Mouse (Mus musculus) stomach, postnatal 0 days (tissue): ENCODE results near the gene Tmem138. TPM values are rescaled to one million over a fixed set of nuclear protein-coding genes. Genes with fewer than 3 reads are reported as not detected.
A peak's percentile ranks its signal among the peaks of the same experiment; 100 is the strongest.

Source experiments
- ATAC-seq: fragments of 200-750 bp; cut with Nextera tagmentation; 2 replicates; pipeline ENCODE4 v1.8.0; 2017; ENCODE audit not compliant: low FRiP score, low TSS enrichment
- DNase-seq: peaks from one replicate; pipeline ENCODE4 v3.0.0-alpha.2; 2016; ENCODE audit warnings: low spot score
- H3K27ac ChIP-seq: fragments of 300-500 bp; sonication (generic); replicated peaks from 2 replicates; pipeline ENCODE4 v1.5.1; 2014; ENCODE audit warnings: mild to moderate bottlenecking, control low read depth
- H3K27me3 ChIP-seq: fragments of 300-500 bp; sonication (generic); 2 replicates; pipeline ENCODE4 v1.6.1; 2014; ENCODE audit warnings: low read length; ENCODE audit not compliant: control insufficient read depth, insufficient read depth
- H3K36me3 ChIP-seq: fragments of 300-500 bp; sonication (generic); 2 replicates; pipeline ENCODE4 v1.6.1; 2014; ENCODE audit warnings: low read length, mixed read lengths; ENCODE audit not compliant: control insufficient read depth, insufficient read depth
- H3K4me1 ChIP-seq: fragments of 300-500 bp; sonication (generic); replicated peaks from 2 replicates; pipeline ENCODE4 v1.6.1; 2014; ENCODE audit warnings: antibody characterized with exemption; ENCODE audit not compliant: control insufficient read depth, insufficient read depth
- H3K4me2 ChIP-seq: fragments of 300-500 bp; sonication (generic); replicated peaks from 2 replicates; pipeline ENCODE4 v1.6.1; 2014; ENCODE audit warnings: low read depth, mild to moderate bottlenecking, control low read depth, moderate library complexity
- H3K4me3 ChIP-seq: fragments of 300-500 bp; sonication (generic); 2 replicates; pipeline ENCODE4 v1.5.1; 2014; ENCODE audit warnings: low read depth, low read length, control low read depth
- H3K9ac ChIP-seq: fragments of 300-500 bp; sonication (generic); 2 replicates; pipeline ENCODE4 v1.6.1; 2014; ENCODE audit warnings: mild to moderate bottlenecking, low read length, control low read depth, mixed read lengths
- H3K9me3 ChIP-seq: fragments of 300-500 bp; sonication (generic); 2 replicates; pipeline ENCODE4 v1.6.1; 2016; ENCODE audit warnings: low read length; ENCODE audit not compliant: control insufficient read depth
- CTCF ChIP-seq: IDR thresholded peaks from 2 replicates; pipeline ENCODE4 v1.5.1; 2016; ENCODE audit warnings: antibody characterized with exemption, low read depth, mild to moderate bottlenecking, moderate library complexity
- EP300 ChIP-seq: optimal IDR thresholded peaks from 2 replicates; pipeline ENCODE3; 2016; ENCODE audit warnings: antibody characterized with exemption
- WGBS: fragments of 180-500 bp; shearing (Covaris S2); extraction: QIAGEN DNeasy Blood & Tissue Kit; methylation state at CpG from one replicate; pipeline ENCODE4 v1.1.7; 2014; 5-methylcytosine and 5-hydroxymethylcytosine counted together
- polyA plus RNA-seq: library from polyadenylated mRNA; unstranded; fragments of >200 nt; fragmentation: Nextera tagmentation; extraction: Ambion mirVana; gene quantifications from 2 replicates; pipeline ENCODE4 v1.2.1, GENCODE M21; 2015

Tmem138 gene
- polyA plus RNA-seq, 1 experiment from 2014 or later: 12.2 TPM

- Histone ChIP-seq H3K27ac (no peak overlapping the region), H3K4me2 (no peak overlapping the region), H3K9me3 (no peaks in the 10 kb centered on the region), H3K4me1 (no peaks in the 10 kb centered on the region), H3K27me3 (no peaks in the 10 kb centered on the region), H3K36me3 (no peaks in the 10 kb centered on the region; the same call in 1 of the 2 replicates), H3K4me3 (no peak overlapping the region), H3K9ac (no peak overlapping the region)
- ATAC-seq (no peak), DNase-seq (no peak)
- TF ChIP-seq EP300 (no peak), CTCF (no peak)
- 90% methylated on average over 6 of the region's 6 CpGs for WGBS
Observed at GRCm38 (mm10) chr19:10591659-10592377, 14.7 kb upstream of the Tmem138 start.

GRCm38 (mm10) chr19:10590301-10590700 lies 13.1 kb upstream of the Tmem138 start:
- H3K4me3 ChIP-seq: no peak overlapping the region
- H3K36me3 ChIP-seq: no peaks in the 10 kb centered on the region
- ATAC-seq (no peak), DNase-seq (no peak)
- H3K27ac ChIP-seq: no peak overlapping the region
- H3K4me2 ChIP-seq: no peak overlapping the region
- no peak overlapping the region for H3K9ac ChIP-seq
- no peaks in the 10 kb centered on the region for H3K4me1 ChIP-seq
- H3K9me3 ChIP-seq: no peaks in the 10 kb centered on the region
- TF ChIP-seq CTCF (no peak), EP300 (no peak)
- H3K27me3 ChIP-seq: no peaks in the 10 kb centered on the region
- 57% methylated on average over 3 of the region's 3 CpGs for WGBS

GRCm38 (mm10) chr19:10589127-10589857 lies 12.1 kb upstream of the Tmem138 start:
- WGBS: 57% methylated on average over 5 of the region's 5 CpGs
- H3K27ac ChIP-seq: no peak overlapping the region

GRCm38 (mm10) chr19:10587231-10587630 lies 10.1 kb upstream of the Tmem138 start:
- TF ChIP-seq CTCF: no peak
- Histone ChIP-seq H3K4me3 (no peak overlapping the region), H3K27me3 (no peaks in the 10 kb centered on the region), H3K4me2 (no peak overlapping the region), H3K27ac (no peak overlapping the region), H3K9me3 (no peaks in the 10 kb centered on the region), H3K36me3 (no peaks in the 10 kb centered on the region), H3K9ac (no peak overlapping the region), H3K4me1 (no peaks in the 10 kb centered on the region)
- WGBS: 87% methylated on average over 8 of the region's 8 CpGs
- DNase-seq (no peak), ATAC-seq (no peak)

More at GRCm38 (mm10) chr19:10589127-10589857, 12.1 kb upstream of the Tmem138 start:
- Histone ChIP-seq H3K4me3 (no peak overlapping the region), H3K9ac (no peak overlapping the region), H3K9me3 (no peaks in the 10 kb centered on the region), H3K4me2 (no peak overlapping the region), H3K27me3 (no peaks in the 10 kb centered on the region), H3K36me3 (no peaks in the 10 kb centered on the region), H3K4me1 (no peaks in the 10 kb centered on the region)
- DNase-seq (no peak), ATAC-seq (no peak)
- TF ChIP-seq EP300 (no peak), CTCF (no peak)

- 84% methylated on average over 8 of the region's 8 CpGs for WGBS
- H3K4me1 ChIP-seq: no peaks in the 10 kb centered on the region
- peak; percentile 49; the same call in 1 of the 2 replicates for ATAC-seq
- H3K36me3 ChIP-seq: no peaks in the 10 kb centered on the region
- H3K9ac ChIP-seq: no peak overlapping the region
- H3K27ac ChIP-seq: no peak overlapping the region
- H3K4me3 ChIP-seq: no peak overlapping the region
- H3K27me3 ChIP-seq: no peaks in the 10 kb centered on the region
- TF ChIP-seq CTCF (no peak), EP300 (no peak)
- no peak for DNase-seq
- no peak overlapping the region for H3K4me2 ChIP-seq
- H3K9me3 ChIP-seq: no peaks in the 10 kb centered on the region
Observed at GRCm38 (mm10) chr19:10585112-10585511, 8.0 kb upstream of the Tmem138 start.
